Mouse (Mus musculus): ENCODE data around the gene Rnf145.

DNA sequence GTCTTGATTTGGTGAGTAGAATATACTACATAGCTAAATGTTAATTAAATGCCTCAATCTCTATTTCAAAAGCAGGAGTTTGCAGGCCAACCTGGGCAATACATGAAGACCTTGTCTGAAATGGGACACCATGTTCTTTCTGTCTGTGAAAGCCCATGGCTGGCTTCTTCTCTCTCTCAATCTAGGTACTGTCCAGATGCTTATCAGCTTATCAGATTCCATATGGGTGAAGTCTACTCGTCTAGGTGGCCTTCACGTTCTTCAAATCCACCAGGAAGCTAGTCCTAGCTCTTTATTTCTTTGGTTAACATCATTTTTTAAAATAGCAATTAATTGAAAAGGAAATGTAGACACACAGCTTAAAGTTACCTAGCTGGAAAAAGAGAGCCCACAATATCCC lies 8.9 kb upstream of the Rnf145 start:
- no peak for TF ChIP-seq CTCF (conservative IDR thresholded peaks at IDR 0.05; ENCODE audit: low read length)
- TF ChIP-seq NANOG (IDR thresholded peaks at IDR 0.05; ENCODE audit: borderline replicate concordance, low read length), result no peak

Measured in E14TG2a.4 (cell line).